Mouse (Mus musculus): ENCODE data around the gene Gstt4. TPM values are rescaled to one million over a fixed set of nuclear protein-coding genes. Genes with fewer than 3 reads are reported as not detected.
"Not testable (repeated sequence)": the region's sequence is repeated elsewhere in the genome, so short reads cannot be mapped to it uniquely, and the experiment has no call there.

Gene Gstt4
- polyA plus RNA-seq, 1 experiment: not detected

GRCm38 (mm10) chr10:75854791-75855190 lies 32.4 kb upstream of the Gstt4 start:
- TF ChIP-seq POLR2A (IDR thresholded peaks at IDR 0.05; ENCODE audit: extremely low read depth, insufficient read depth, low read length) (no peak), CTCF (IDR thresholded peaks at IDR 0.05; ENCODE audit: extremely low read depth, insufficient read depth, low read length) (no peak)
- Histone ChIP-seq H3K4me1 (ENCODE audit: control insufficient read depth, insufficient read depth, low read length) (0 out of 2 replicates have a peak, but pooled peaks cover 2% of the 10 kb centered on the region), H3K4me3 (ENCODE audit: insufficient read depth, low read length) (no peak overlapping the region), H3K27ac (ENCODE audit: insufficient read depth, low read length) (no peak overlapping the region)

- Histone ChIP-seq H3K4me1 (ENCODE audit: control insufficient read depth, insufficient read depth, low read length) (0 out of 2 replicates have a peak, but pooled peaks cover 2% of the 10 kb centered on the region), H3K4me3 (ENCODE audit: insufficient read depth, low read length) (no peak overlapping the region), H3K27ac (ENCODE audit: insufficient read depth, low read length) (no peak overlapping the region)
- TF ChIP-seq POLR2A (IDR thresholded peaks at IDR 0.05; ENCODE audit: extremely low read depth, insufficient read depth, low read length) (no peak), CTCF (IDR thresholded peaks at IDR 0.05; ENCODE audit: extremely low read depth, insufficient read depth, low read length) (no peak)
Measured at GRCm38 (mm10) chr10:75854096-75854495, 31.8 kb upstream of the Gstt4 start.

GRCm38 (mm10) chr10:75853452-75853851 lies 31.1 kb upstream of the Gstt4 start:
- Histone ChIP-seq H3K4me1 (ENCODE audit: control insufficient read depth, insufficient read depth, low read length) (0 out of 2 replicates have a peak, but pooled peaks cover 3% of the 10 kb centered on the region), H3K27ac (ENCODE audit: insufficient read depth, low read length) (no peak overlapping the region), H3K4me3 (ENCODE audit: insufficient read depth, low read length) (no peak overlapping the region)
- TF ChIP-seq CTCF (IDR thresholded peaks at IDR 0.05; ENCODE audit: extremely low read depth, insufficient read depth, low read length): peak; percentile 79
- TF ChIP-seq POLR2A (IDR thresholded peaks at IDR 0.05; ENCODE audit: extremely low read depth, insufficient read depth, low read length): no peak

- 0 out of 2 replicates have a peak, but pooled peaks cover 3% of the 10 kb centered on the region for H3K4me1 ChIP-seq (ENCODE audit: control insufficient read depth, insufficient read depth, low read length)
- TF ChIP-seq CTCF (IDR thresholded peaks at IDR 0.05; ENCODE audit: extremely low read depth, insufficient read depth, low read length): no peak
- H3K27ac ChIP-seq (ENCODE audit: insufficient read depth, low read length): no peak overlapping the region
- no peak overlapping the region for H3K4me3 ChIP-seq (ENCODE audit: insufficient read depth, low read length)
Measured at GRCm38 (mm10) chr10:75852539-75853125, 30.3 kb upstream of the Gstt4 start.

- Histone ChIP-seq H3K4me3 (ENCODE audit: insufficient read depth, low read length) (no peak overlapping the region), H3K27ac (ENCODE audit: insufficient read depth, low read length) (no peak overlapping the region), H3K4me1 (ENCODE audit: control insufficient read depth, insufficient read depth, low read length) (0 out of 2 replicates have a peak, but pooled peaks cover 3% of the 10 kb centered on the region)
- TF ChIP-seq POLR2A (IDR thresholded peaks at IDR 0.05; ENCODE audit: extremely low read depth, insufficient read depth, low read length) (no peak), CTCF (IDR thresholded peaks at IDR 0.05; ENCODE audit: extremely low read depth, insufficient read depth, low read length) (no peak)
Measured at GRCm38 (mm10) chr10:75851681-75852080, 29.3 kb upstream of the Gstt4 start.

- TF ChIP-seq POLR2A (IDR thresholded peaks at IDR 0.05; ENCODE audit: extremely low read depth, insufficient read depth, low read length) (no peak), CTCF (IDR thresholded peaks at IDR 0.05; ENCODE audit: extremely low read depth, insufficient read depth, low read length) (no peak)
- 0 out of 2 replicates have a peak, but pooled peaks cover 3% of the 10 kb centered on the region for H3K4me1 ChIP-seq (ENCODE audit: control insufficient read depth, insufficient read depth, low read length)
Measured at GRCm38 (mm10) chr10:75851076-75851475, 28.7 kb upstream of the Gstt4 start.

GRCm38 (mm10) chr10:75848382-75848781 lies 26.0 kb upstream of the Gstt4 start:
- no peak for TF ChIP-seq CTCF (IDR thresholded peaks at IDR 0.05; ENCODE audit: extremely low read depth, insufficient read depth, low read length)
- H3K4me3 ChIP-seq (ENCODE audit: insufficient read depth, low read length): no peak overlapping the region
- H3K27ac ChIP-seq (ENCODE audit: insufficient read depth, low read length): no peak overlapping the region
- H3K4me1 ChIP-seq (ENCODE audit: control insufficient read depth, insufficient read depth, low read length): 0 out of 2 replicates have a peak, but pooled peaks cover 1% of the 10 kb centered on the region

More at GRCm38 (mm10) chr10:75851076-75851475, 28.7 kb upstream of the Gstt4 start:
- Histone ChIP-seq H3K4me3 (ENCODE audit: insufficient read depth, low read length) (no peak overlapping the region), H3K27ac (ENCODE audit: insufficient read depth, low read length) (no peak overlapping the region)

GRCm38 (mm10) chr10:75845306-75845930 lies 23.1 kb upstream of the Gstt4 start:
- Histone ChIP-seq H3K4me3 (ENCODE audit: insufficient read depth, low read length) (no peak overlapping the region), H3K4me1 (ENCODE audit: control insufficient read depth, insufficient read depth, low read length) (0 out of 2 replicates have a peak, but pooled peaks cover 1% of the 10 kb centered on the region), H3K27ac (ENCODE audit: insufficient read depth, low read length) (no peak overlapping the region)
- TF ChIP-seq CTCF (IDR thresholded peaks at IDR 0.05; ENCODE audit: extremely low read depth, insufficient read depth, low read length) (no peak), POLR2A (IDR thresholded peaks at IDR 0.05; ENCODE audit: extremely low read depth, insufficient read depth, low read length) (no peak)

GRCm38 (mm10) chr10:75844800-75845199 lies 22.5 kb upstream of the Gstt4 start:
- 0 out of 2 replicates have a peak, but pooled peaks cover 1% of the 10 kb centered on the region for H3K4me1 ChIP-seq (ENCODE audit: control insufficient read depth, insufficient read depth, low read length)
- H3K27ac ChIP-seq (ENCODE audit: insufficient read depth, low read length): no peak overlapping the region
- no peak for TF ChIP-seq CTCF (IDR thresholded peaks at IDR 0.05; ENCODE audit: extremely low read depth, insufficient read depth, low read length)
- TF ChIP-seq POLR2A (IDR thresholded peaks at IDR 0.05; ENCODE audit: extremely low read depth, insufficient read depth, low read length): no peak
- H3K4me3 ChIP-seq (ENCODE audit: insufficient read depth, low read length): no peak overlapping the region

- not testable (repeated sequence) for H3K4me1 ChIP-seq (ENCODE audit: control insufficient read depth, insufficient read depth, low read length); H3K4me3 ChIP-seq (ENCODE audit: insufficient read depth, low read length)
Measured at GRCm38 (mm10) chr10:75843898-75844297, 21.6 kb upstream of the Gstt4 start.

More at GRCm38 (mm10) chr10:75843898-75844297, 21.6 kb upstream of the Gstt4 start:
- not testable (repeated sequence) for H3K27ac ChIP-seq (ENCODE audit: insufficient read depth, low read length)
